Comparison of ENCODE assay signal across 23 mouse cellular contexts in the genomic region with DNA sequence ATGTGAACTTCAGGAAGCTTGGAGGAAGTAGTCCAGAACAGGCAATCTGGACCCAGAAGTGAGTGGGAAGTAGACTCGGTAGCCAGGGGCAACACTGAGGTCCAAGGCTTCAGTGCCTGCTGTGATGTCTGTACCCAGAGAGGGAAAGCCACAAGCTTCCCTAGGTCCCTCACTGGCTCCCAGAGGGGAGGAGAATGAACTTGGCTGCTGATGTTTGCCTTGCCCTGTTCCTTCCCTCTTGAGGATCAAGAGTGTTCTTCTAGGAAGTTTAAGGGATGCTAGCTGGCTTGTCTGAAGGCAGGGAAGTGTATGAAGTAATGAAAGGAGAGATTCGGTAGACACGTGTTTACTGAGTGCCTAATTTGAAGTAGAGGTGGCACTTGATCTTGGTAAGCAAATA. TPM values are rescaled to one million over a fixed set of nuclear protein-coding genes. Genes with fewer than 3 reads are reported as not detected.
"Had no signal": no experiment of that assay in that cellular context is flagged by ENCODE, and none has a peak within 500 bp of the region (broad histone marks: within the 10 kb centered on the region; RNA-seq: fewer than 3 reads in every experiment).

No protein-coding gene starts in this region.

- H3K36me3 ChIP-seq: liver, embryonic 13.5 days had no signal

- H3K4me3 ChIP-seq: left cerebral cortex, adult 2 months; liver, embryonic 13.5 days had no signal

- DNase-seq: kidney, adult 2 months; kidney, postnatal 25 days; layer of hippocampus, postnatal 36 days; liver, embryonic 13.5 days; lung, adult 2 months; lung, postnatal 4 days; midbrain, embryonic 14.5 days; right cerebral cortex, adult 18-20 months; right cerebral cortex, postnatal 14 days; right cerebral cortex, postnatal 4 days; thymus, adult 2 months; thymus, postnatal 14 days; thymus, postnatal 4 days had no signal

- H3K9me3 ChIP-seq: liver, embryonic 13.5 days had no signal

- H3K27ac ChIP-seq: kidney, postnatal 0 days; left cerebral cortex, adult 2 months; liver, embryonic 13.5 days; stomach, postnatal 0 days had no signal

- H3K9ac ChIP-seq: liver, embryonic 13.5 days had no signal

- H3K4me2 ChIP-seq: liver, embryonic 13.5 days; midbrain, embryonic 11.5 days had no signal

- H3K27me3 ChIP-seq: liver, embryonic 13.5 days had no signal

RNA-seq across cellular contexts. Expression of gene Dnmt3c, which starts 54.0 kb away (rescaled TPM):
- polyA plus RNA-seq: kidney, adult 2 months; kidney, embryonic 14.5 days; kidney, postnatal 0 days; limb, embryonic 11.5 days; liver, adult 2 months; midbrain, embryonic 11.5 days; midbrain, postnatal 0 days; neural tube, embryonic 11.5 days; neural tube, embryonic 14.5 days; stomach, postnatal 0 days; thymus, adult 2 months had no signal
